Mouse (Mus musculus) mouse trophoblast stem cell (cell line): Measurements from ENCODE around the gene Pih1d2.
"Not testable (repeated sequence)": the region's sequence is repeated elsewhere in the genome, so short reads cannot be mapped to it uniquely, and the experiment has no call there.

Source experiments
- in situ Hi-C, 2 experiments: fragments of 300-500 bp; cut with MseI, MboI; formaldehyde crosslinking; loops; 2 replicates in 1 of 2; 3 replicates in 1 of 2; pipeline ENCODE4 v1.15.1; 2025

Gene Pih1d2

DNA sequence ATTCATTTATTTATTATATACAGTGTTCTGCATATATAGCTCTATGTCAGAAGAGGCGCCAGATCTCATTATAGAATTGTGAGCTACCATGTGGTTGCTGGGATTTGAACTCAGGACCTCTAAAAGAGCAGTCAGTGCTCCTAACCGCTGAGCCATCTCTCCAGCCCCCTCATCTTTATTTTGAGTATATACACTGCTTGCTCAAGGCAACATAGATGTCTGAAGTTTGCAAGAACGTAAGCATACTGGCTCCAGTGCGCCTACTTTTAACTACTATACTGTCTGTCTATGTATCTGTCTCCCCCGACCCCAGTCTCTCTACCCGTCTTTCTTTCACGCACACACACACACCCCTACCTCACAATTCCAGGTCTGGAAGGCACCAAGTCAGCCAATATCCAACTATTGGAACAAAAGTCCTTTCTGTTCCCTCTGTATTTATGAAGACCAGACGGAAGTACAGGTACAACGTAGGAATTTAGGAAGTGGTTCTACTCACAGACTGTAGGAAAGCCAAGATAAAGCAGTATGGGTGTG is 741 bp downstream of the Pih1d2 start:
- in situ Hi-C loops: no loop called here

- in situ Hi-C loops: not testable (repeated sequence)
These were observed 13.8 kb downstream of the Pih1d2 start for GRCm38 (mm10) chr9:50630903-50631302.

DNA sequence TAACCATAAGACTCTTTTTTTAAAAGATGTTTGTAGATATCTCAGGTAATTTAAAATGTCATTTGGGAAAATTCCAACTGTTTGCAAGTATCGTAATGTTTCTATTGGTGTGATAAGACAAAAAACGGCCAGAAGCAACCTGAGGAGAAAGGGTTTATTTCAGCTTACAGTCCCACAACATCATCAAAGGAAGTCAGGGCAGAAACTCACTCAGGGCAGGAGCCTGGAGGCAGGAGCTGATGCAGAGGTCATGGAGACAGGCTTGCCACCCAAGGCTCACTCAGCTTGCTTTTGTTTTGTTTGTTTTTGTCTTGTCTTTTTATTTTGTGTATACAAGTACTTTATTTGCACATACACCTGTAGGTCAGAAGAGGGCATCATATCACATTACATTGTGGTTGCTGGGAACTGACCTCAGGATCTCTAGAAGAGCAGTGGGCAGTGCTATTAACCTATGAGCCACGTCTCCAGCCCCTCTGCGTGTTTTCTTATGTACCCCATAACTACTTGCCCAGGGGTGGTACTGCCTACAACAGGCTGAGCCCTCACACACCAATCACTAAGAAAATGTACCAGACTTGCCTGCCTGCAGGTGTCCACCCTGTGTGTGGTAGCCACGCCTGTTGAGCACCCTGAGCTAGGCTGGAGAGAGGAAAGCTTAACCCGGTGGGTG is 15.0 kb downstream of the Pih1d2 start:
- in situ Hi-C loops: no loop called here

DNA sequence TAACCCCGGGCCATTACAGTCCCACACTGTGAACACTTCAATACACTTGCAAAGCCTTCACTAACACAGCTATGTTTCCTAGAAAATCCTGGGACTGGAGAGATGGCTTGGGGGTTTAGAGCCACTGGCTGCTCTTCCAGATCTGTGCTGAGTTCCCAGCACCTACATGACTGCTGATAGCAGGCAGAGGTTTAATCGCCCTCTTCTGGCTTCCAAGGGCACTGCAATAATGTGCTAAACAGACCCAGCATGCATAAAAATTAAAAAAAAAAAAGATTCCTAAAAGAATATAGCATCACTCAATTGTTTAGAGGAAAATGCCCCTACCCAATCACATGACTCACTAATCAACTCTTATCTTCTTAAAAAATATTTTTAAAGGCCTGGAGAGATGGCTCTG is 15.9 kb downstream of the Pih1d2 start:
- in situ Hi-C loops: no loop called here

- in situ Hi-C loops: no loop called here
These were observed 17.1 kb downstream of the Pih1d2 start for GRCm38 (mm10) chr9:50634270-50634669.

DNA sequence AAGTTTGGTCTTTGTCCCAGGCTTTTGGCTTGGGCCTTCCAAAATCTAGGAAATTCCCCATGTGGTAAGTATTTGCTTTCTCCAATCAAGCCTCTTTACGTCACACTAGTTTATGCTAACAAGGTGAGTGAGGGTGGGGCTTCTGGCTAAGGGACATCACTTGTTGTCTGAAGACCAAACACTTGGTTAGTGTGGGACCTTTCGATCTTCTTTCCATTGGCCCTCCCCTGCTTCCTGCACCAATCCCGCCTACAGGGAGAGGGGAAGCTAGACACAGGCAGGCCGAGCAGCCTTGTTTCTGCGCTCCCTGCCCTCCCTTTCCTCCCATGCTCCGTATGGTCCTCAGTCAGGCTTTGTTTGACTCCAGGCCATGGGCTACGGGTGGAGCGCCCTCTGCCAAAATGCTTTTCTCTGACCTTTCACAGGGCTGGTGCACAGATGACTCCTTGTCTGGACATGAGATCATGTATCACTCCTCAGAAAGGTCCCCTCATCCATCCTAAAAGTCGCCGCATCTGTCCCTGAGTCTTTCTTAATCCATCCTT is 29.8 kb downstream of the Pih1d2 start:
- in situ Hi-C loops: no loop called here

DNA sequence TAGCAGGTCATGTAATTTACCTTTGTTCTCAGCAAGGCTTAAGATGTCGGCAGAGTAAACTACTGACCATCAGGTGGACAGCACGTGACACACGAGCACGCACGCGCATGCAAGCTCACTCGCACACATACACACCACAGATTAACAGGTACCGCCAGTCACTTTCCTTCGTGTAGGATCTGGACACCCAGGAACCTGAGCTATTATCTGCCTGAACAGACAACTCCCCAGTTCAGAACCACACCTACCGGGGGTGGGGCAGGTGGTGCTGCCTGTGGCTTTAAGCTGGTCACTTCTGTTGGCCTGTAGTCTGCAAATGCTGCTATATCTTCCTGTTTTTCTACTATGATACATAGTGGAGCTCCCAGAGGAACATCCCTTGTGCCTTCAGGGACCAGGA is 33.4 kb downstream of the Pih1d2 start:
- in situ Hi-C loops: no loop called here

DNA sequence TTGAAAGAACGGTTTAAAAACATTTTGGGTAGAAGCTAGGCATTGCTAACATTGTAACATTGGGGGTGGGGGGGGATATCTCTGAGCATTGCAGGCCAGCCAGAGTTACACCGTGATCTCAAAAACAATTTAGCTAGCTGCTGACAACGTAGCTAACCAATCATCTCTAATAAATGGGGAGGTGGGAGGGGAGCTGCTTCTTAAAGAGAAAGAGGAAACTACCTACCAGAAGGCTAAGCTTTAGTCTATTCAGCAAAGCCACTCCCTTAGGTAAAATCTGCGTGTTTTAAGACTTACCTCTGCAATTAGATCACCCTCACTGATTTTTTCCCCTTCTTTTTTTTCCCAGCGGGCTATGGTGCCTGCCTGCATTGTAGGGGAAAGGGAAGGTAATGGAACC is 41.3 kb downstream of the Pih1d2 start:
- in situ Hi-C loops: no loop called here

DNA sequence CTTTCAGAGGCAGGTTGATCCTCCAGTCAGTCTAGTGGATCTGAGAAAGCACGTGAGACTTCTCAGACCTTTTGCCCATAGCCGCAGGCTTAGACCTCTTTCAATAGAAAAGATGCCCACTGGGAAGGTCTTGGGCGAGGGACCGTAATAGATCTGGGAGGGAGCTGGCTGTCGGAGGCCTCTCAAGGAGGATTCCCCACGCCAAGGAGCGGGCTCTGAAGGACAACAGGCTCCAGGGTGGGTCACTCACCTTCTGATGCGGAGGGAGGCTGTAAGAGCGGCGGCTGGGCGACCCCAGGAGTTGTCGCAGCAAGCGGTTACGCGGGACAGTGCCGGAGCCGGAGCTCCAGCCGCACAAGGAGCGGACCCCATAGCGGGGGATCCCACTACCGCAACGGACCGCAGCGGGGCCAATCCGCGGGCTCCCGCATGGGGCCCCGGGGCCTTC is 41.8 kb downstream of the Pih1d2 start:
- in situ Hi-C loops: no loop called here

GRCm38 (mm10) chr9:50659392-50660217 is 42.5 kb downstream of the Pih1d2 start, which contains the start of gene Dlat:
TSS of gene Dlat (minus strand) at chr9:50659780.
- in situ Hi-C loops: no loop called here

DNA sequence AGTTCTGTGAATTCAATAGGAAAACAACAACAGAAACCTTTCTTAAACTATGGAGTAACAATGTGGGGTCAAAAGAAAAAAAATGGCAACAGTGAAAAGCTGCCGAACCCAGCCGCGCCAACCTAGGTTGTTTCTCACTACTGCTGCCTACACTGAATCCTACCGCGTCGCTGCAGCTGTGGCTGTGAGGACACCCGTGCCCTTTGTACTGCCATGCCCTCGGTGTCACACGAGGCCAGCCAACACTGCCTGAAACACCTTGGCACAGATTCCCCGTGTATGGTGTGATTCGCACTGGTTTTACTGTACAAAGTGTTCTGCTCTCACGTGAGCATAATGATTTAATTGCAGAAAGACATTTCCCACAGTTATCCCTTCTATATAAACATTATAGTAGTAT is 43.3 kb downstream of the Pih1d2 start:
- in situ Hi-C loops: no loop called here

GRCm38 (mm10) chr9:50664826-50665225 is 47.7 kb downstream of the Pih1d2 start:
- in situ Hi-C loops: no loop called here

DNA sequence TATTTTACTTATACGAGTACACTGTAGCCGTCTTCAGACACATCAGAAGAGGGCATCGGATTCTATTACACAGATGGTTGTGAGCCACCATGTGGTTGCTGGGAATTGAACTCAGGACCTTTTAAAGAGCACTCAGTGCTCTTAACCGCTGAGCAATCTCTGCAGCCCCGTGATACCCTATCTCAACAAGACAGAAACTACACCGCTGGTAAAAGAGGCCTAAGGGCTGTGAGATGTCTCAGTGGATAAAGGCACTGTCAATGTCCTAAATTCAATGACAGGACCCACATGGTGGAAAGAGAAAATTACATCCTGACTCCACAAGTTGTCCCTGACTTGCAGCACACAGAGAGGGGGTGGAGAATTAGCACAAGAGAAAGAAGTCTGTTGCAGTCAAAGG is 49.3 kb downstream of the Pih1d2 start:
- in situ Hi-C loops: no loop called here

GRCm38 (mm10) chr9:50667579-50668498 is 50.7 kb downstream of the Pih1d2 start:
- in situ Hi-C loops: no loop called here

DNA sequence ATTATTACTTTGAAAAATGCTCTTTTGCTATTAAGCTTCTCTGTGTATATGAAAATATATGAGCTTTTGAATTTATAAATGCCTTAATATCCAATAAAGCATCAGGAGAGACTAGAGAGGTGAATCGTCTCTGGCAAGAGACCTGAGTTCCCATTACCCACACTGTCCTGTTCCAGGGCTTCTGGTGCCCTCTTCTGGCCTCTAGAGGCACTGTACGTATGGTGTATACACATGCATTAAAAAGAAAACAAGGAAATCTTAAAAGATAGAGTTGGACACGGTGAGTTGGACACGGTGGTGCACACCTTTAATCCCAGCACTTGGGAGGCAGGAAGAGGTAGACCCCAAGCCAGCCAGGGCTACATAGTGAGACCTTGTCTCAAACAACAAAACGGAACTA is 53.6 kb downstream of the Pih1d2 start:
- in situ Hi-C loops: no loop called here
